Mouse (Mus musculus) spleen, postnatal 36 days (tissue): ENCODE data around the gene Tjp3.

Experiments
- DNase-seq, 2 experiments: peaks; one replicate each; pipeline ENCODE4 v3.0.0; 2022; ENCODE audit warnings: low spot score in 2 of 2, mixed read lengths in 1 of 2

The Tjp3 gene

DNA sequence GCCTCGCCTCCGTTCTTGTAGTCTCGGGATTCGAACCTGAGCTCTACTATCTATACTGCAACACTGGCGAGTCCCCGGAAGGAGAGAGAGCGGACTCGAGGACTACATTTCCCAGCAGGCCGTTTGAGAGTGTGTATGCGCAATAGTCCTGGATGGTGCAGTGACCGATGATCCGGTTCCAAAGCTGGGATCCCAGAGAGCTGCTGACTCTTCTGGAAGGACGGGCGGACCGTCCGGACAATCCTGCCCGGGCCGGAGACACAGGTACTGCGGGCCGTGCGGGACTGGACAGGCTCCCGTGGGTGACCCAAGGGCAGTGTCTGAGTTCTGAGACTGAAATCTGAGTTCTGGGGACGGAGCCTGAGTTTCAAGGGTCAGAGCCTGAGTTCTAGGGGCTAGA lies 23.3 kb downstream of the Tjp3 start:
- peak; percentile 77 to 82 for DNase-seq

DNA sequence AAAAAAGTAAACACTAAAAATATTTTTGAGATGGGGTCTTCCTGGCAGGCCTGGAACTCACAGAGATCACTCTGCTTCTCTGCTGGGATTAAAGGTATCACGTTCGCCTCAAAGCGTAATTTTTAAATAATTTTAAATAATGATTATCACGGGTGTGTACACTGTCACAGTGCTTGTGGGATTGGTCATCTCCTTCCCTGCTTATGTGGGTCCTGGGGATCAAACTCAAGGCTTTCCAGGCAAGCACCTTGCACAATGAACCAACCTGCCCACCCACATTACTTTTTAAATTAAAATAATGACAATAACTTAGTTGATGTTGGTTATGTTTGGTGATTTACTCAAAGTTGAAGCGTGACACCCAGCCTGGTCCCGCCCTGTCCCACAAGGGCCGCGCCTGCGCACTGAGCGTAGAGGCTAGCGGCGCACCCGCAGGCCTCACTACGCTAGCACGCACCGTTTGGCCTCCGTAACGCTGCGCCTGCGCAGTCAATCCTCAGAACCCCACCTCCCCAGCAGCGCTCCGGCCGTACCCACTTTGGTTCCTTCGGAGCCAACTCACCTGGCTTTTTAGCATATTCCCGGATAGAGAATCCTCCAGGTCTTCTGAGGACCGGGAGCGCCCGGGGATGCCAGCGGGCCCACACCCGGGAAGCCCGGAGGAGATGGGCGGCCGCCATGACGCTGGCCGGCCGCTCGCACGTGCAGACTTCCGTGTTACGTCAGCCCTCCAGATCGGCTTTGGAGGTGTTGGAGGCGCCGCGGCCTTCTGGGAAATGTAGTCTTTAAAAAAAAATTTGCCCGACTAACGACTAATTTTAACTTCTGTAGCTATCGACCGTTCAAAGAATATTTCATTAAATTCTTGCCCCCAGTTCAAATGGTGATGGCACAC lies 24.9 kb downstream of the Tjp3 start, which contains the start of the genes Mrpl54 and Apba3:
Gene Mrpl54, minus strand, starts transcription at position 724 of the 895 bp plus-strand sequence.
Gene Apba3, plus strand, starts transcription at position 750 of the 895 bp plus-strand sequence.
- peak; percentile 95 to 97 for DNase-seq

DNA sequence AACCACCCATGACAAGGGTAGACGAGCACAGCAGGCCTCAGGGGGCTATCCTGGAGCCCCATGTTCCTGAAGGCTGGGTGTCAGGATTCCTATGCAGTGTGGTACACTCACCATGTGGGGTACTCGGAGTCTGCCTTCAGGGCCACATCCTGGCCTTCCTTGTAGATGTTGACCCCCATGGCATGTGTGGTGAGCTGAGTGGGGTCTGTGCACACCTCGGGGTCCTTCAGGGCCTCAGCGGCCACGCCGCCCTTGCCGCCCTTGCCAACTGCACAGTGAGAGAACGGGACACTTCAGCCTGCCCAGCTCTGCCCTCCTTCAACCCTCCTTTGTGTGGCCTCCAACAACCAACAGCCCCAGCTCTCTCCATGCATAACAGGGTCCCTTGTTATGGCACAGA lies 25.8 kb downstream of the Tjp3 start:
- no peak for DNase-seq

DNA sequence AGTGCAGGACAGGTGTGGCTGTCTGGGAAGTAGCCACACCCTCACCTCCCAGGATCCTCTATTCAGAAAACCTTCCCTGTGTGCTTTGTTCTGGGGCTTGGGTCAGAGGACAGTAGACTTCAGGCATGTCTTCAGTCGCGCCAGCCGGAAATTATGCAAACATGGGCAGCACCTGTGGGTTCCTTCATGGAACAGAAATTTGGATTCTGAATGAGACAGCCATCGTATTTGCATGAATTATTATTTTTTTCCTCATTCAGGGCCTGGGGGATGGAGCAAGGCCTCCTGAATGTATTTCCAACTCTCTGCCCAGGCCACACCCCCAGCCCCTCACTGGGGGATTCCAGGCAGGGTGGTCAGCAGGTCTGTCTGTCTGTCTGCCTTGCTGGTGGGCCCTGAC lies 30.4 kb downstream of the Tjp3 start:
- no peak for DNase-seq

DNA sequence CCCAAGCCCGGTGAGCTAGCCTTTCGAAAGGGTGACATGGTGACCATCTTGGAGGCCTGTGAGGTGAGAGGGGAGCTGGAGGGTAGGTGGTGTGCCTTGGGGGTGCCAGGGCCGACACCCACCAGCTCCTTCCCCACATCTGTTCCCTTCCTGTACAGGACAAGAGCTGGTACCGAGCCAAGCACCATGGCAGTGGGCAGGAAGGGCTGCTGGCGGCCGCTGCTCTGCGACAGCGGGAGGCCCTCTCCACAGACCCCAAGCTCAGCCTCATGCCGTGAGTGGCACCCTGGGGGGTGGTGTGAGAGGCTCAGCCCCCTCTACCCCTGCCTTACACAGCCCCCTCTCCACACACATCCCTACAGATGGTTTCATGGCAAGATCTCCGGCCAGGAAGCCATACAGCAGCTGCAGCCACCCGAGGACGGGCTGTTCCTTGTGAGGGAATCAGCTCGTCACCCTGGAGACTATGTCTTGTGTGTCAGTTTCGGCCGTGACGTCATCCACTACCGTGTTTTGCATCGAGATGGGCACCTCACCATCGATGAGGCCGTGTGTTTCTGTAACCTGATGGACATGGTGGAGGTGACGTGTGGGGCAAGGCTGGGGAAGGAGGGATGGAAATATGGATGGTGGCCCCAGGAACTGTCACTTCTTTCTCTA lies 32.0 kb downstream of the Tjp3 start:
- no peak for DNase-seq

DNA sequence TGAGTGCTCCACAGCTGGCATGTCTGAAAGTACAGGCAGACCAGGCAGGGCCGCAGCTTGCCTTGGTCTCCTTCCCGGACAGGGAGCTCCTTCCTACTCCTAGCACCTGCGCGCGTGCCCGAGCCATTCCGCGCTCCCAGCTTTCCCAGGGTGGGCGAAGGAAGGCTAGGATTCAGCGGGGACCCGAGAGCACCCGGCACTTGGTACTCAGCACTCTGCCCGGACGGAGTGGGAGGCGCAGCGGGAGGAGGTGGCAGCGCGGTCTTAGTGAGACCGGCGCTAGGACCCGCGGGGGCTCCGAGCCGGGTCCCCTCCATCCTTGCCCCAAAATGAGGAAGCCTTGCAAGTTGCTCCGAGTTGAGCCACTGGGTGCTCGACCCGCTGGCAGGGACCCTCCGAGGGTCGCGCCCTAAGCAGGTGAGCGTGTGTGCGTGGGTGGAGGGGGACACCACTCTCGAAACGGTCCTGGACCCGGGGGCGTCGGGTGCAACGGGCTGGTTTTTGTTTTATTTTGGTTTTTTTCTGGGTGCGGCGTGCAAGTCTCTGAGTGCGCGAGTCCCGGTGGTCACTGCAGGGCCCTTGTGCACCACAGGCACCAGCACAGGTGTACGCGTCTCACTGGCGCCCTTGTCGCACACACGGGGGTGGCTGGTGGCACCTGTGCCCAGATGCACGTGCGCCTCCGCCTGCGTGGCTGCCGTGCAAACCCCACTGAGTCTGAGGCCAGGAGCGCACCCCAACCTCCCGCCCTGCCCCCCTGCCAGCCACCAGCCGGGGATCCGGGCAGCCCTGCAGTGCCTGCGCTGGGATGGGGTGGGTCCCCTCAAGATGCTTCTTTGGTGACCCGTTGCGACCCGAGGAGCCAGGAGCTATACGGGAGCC lies 34.0 kb downstream of the Tjp3 start:
- peak; percentile 57 to 58 for DNase-seq

DNA sequence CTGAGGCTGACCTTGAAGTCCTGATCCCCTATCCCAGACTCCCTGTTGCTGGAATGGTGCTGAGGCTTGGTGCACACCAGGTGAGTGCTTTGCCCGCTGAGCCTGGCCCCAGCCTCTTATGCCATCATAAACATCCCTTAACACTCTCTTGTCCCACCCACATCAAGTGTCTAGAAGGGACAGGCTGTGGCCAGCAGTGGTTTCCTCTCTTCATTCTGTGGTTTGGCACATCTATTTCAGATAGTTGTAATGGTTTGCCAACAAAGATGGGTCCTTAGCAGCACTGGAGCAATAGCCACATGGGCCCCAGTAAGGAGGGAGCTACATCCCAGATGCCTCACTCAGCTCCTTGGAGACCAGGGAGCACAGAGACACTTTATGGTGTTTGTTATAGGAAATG lies 36.5 kb downstream of the Tjp3 start:
- DNase-seq, result no peak

DNA sequence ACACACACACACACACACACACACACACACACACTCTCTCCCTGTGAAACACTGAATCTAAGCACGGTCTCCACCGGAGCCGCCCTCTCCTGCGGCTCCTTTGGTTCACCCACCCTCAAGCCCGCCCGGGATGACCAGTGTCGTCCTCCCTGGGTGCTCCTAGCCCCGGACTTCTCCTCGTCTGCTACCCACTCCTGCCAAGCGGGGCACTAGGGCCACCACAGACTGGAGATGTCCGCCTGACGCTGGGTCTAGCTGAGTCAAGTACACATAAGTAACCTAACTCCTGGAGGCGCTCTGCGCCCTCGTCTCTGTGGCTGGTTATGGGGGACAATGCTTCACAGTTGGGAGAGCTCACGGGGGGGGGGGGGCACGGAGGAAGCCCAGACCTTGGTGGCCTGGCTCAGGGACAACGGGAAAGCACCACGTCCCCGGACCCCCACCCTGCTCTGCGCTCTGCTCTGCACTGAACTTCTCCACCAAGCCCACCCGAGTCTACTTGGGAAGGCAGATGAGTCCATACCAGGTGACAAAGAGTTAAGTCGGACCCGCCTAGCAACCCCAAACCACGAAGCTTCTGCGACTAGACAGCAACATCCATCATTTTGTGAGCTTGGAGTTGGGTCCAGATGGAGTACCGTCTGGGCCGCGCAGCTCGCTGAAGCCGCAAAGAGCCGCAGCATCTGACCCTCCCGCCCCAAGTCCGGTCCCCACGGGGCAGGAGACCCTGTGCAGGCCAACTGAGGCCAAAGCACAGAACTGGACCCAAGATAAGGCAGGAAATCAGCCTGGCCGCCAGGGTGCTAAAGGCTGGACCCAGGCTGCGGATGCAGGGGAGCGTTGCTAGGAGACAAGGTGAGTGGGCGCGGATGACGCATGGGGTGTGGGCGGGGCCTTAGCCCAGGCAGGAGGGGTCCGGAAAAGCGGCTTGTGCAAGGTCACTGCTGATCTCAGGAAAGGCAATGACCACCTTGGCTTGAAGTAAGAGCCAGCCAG lies 38.7 kb downstream of the Tjp3 start, which contains the start of gene Matk:
Gene Matk, plus strand, starts transcription at position 512 of the 996 bp plus-strand sequence.
- peak; percentile 46 to 51 for DNase-seq

DNA sequence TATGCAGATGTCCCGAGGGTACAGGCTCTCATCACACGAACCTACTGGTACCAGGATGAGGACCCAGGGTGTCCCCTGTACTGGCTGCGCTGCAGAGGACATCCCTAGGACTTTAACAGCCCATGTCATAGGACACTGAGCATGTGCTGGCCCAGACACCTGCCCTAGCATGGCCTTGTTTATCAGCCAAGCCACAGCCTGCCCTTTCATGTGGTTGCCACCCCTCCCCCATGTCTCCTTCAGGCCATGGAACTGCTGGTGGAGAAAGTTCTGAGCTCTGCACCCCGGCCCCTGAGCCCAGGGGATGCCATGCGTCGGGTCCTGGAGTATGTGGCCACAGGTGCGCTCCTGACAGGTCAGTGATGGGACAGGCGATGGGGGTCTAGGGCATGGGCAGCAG lies 41.9 kb downstream of the Tjp3 start:
- DNase-seq, result no peak

DNA sequence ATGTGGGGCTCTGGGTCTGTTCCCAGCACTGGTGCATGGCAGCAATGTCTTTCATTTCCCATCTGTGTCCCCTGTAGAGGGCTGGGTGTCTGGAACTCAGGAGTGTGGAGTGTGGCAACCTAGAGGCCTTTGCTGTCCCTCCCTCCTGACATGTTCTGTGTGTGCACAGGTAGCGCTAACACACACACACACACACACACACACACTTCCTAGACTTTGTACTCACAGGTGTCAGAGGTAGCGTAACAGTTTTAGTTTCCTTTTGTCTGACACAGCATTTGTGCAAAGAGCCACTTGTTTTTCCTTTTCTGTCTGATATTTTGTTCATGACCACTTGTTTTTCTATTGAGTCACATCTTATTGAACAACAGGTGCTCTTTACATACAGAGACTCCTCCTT lies 43.6 kb downstream of the Tjp3 start:
- no peak for DNase-seq

DNA sequence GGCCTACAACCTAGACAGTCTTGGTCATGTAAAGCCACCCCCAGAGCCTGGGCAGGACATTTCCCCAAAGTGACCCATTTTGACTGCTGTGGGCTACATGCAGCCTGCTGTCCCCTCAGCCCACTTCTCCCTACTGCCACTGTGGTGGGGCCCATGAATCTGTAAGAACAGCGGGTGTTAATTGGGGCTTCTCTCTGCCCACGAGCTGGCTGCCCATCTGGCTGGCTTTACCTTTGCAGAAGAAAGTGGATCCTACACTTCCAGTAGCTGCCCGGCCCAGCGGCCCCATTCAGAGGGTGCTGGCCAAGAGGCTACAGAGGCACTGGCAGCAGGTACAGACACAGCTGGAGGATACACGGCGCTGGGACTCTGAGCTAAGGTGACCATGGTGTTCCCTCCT lies 46.2 kb downstream of the Tjp3 start:
- no peak for DNase-seq

DNA sequence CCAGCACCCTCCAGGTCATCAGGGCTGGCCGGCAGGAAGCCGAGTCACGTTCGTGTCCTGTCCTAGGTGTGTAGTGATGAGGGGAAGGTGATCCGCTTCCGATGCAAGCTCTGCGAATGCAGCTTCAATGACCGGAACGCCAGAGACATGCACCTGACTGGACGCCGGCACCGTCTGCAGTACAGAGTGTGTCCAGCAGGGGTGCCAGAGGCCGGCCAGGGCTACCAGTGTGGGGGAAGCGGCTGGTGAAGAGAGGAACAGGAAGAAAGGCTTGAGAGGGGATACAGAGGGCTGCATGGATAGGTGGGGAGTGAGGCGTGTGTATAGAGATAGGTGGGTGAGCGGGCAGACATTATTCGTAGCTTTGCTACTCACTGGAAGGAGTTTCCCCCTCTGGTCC lies 46.8 kb downstream of the Tjp3 start:
- DNase-seq, result peak; percentile 72 to 74

DNA sequence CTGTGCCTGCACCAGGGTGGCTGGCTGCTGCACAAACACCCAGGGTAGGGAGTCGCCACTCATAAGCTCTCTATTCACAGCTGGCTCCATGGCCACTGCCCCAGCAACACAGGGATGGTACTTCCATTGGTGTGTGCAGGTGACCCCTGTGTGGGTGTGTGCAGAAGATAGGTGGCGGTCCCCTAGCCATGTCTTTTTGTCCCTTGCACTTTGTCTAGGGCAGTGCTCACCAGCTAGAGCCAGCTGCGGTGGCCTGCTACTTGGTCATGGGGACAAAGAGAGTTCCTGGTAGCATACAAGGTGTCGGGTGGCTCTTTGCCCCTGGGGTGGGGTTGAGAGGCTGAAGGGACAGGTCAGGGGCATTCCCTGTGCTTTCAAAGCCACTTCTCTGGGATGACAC lies 47.2 kb downstream of the Tjp3 start:
- no peak for DNase-seq

DNA sequence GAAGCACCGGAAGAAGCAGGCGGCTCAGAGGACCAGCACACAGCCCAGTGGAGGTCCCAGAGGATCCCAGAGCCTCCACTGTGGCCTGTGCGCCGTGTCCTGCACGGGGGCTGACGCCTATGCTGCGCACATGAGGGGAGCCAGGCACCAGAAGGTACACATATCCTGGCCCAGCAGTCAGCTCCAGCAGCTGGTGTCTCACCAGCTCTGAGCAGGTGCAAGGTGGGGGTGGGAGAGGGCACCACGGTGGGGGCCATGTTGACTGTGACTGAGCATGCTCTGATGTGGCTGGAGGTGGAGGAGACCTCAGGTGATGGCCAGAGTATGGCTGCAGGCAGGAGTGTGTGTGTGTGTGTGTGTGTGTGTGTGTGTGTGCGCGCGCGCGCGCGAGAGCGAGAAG lies 49.4 kb downstream of the Tjp3 start:
- no peak for DNase-seq

DNA sequence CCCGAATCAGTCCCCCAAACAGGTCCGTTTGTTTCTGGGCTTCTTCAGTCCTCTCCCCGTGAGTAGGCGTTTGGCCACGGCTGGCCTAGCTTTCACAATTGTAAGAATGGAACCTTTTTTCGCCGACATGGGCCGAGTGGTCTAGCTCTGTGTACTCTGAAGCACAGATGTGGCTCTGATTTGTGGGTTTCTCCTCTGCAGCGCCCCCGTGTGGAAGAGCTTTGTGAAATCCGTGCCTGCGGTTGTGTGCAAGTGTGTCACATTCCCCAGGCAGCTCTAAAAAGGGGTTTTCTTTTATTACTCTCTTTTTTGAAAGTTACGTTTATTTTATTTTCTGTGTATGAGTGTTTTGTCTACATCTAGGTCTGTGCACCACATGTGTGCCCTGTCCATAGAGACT lies 50.5 kb downstream of the Tjp3 start:
- DNase-seq, result peak; percentile 32 to 44

DNA sequence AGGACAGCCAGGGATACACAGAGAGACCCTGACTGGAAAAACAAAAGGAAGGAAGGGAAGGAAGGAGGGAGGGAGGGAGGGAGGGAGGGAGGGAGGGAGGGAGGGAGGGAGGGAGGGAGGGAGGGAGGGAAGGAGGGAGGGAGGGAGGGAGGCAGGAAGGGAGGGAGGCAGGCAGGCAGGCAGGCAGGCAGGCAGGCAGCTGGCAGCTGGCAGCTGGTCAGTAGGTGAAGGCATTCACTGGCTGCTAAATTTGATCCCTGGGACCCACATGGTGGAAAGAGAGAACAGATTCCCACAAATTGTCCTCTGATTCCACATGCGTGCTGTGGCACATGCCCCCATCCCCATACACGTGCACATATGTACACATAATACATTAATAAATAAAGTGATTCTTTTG lies 52.8 kb downstream of the Tjp3 start:
- no peak for DNase-seq

DNA sequence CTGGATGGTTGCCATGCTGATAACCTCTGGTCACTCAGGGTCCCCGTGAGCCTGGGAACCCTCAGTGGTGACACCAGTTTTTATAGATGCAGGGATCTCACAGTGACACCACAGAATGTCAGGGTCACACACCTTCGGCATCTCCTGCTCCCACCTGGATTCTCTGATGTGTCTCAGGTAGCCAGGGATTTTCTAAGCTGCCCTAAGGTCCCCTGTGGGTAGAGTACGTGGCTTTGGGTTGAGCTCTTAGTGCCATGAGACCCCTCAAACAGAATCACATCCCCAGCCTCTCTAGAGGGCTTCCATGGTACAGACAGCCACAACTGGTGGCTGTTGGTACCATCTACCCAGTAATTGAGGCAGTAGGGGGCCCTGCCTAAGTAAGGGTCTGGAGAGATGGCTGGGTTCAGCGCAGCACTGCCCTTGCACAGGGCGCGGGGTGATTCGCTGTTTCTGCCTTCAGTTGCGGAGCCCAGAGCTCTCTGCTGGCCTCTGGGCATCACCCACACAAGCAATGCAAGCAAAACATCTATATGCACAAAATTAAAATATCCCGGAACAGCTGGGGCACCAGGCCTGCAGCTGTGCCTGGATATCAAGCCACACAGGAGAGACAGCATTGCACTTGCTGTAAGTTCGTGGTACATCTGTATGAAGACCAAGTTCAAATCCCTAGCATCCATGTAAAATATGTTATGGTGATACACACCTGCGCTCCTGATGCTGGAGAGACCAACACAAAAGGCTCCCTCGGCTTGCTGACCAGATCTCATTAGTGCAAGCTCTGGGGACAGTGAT lies 54.7 kb downstream of the Tjp3 start:
- DNase-seq, result no peak

DNA sequence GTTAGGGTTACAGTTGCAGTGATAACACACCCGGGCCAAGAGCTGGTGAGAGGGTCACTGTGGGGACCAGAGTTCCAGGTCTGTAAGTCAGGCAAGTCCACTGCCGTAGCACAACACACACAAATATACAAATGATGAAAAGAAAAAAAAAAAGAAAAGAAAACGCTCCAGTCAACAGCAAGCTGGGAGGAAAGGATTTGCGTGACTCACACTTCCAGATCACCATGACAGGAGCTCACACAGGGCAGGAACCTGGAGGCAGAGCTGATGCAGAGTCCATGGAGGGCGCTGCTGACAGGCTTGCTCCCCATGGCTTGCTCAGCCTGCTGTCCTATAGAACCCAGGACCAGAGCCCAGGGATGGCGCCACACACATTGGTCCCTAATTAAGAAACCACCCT lies 57.2 kb downstream of the Tjp3 start:
- DNase-seq, result no peak

DNA sequence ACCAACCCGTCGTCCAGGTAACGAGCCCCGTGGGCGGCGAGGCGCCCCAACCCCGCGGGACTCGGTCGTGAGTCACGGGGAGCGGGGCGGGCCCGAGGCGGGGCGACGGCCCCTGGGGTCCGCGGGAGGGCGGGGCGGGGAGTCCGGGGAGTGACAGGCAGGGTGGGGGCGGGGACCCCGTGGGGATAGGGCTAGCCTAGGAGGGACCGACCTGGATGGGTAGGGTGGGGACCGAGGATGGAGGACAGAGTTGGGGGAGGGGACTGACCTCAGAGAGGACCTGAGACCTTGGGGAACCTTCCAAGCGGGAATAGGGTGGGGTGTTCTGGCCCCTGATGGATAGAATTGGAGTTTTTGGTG lies 58.2 kb downstream of the Tjp3 start:
- no peak for DNase-seq
